Mouse (Mus musculus): ENCODE measurements around the gene Tmem38b. TPM values are rescaled to one million over a fixed set of nuclear protein-coding genes. Genes with fewer than 3 reads are reported as not detected.

The Tmem38b gene
- polyA plus RNA-seq, 1 experiment from 2014 or later: 12.8 TPM

- Histone ChIP-seq H3K27me3 (no peaks in the 10 kb centered on the region), H3K9me3 (no peaks in the 10 kb centered on the region), H3K9ac (replicated peaks) (no peak overlapping the region), H3K4me3 (no peak overlapping the region), H3K36me3 (peaks cover 14% of the 10 kb centered on the region; the same call in 1 of the 2 replicates), H3K4me2 (replicated peaks) (no peak overlapping the region), H3K27ac (replicated peaks) (no peak overlapping the region), H3K4me1 (no peaks in the 10 kb centered on the region)
- WGBS: 49% methylated on average over 18 of the region's 18 CpGs
- no peak for ATAC-seq (ENCODE audit: low FRiP score, low read depth)
Measured at GRCm38 (mm10) chr4:53859944-53860343, 34.1 kb downstream of the Tmem38b start.

GRCm38 (mm10) chr4:53862101-53862500 lies 36.3 kb downstream of the Tmem38b start:
- Histone ChIP-seq H3K4me1 (no peaks in the 10 kb centered on the region), H3K4me3 (no peak overlapping the region), H3K9ac (replicated peaks) (no peak overlapping the region), H3K9me3 (no peaks in the 10 kb centered on the region), H3K27me3 (no peaks in the 10 kb centered on the region), H3K4me2 (replicated peaks) (no peak overlapping the region), H3K36me3 (peaks cover 14% of the 10 kb centered on the region; the same call in 1 of the 2 replicates), H3K27ac (replicated peaks) (no peak overlapping the region)
- ATAC-seq (ENCODE audit: low FRiP score, low read depth): no peak
- WGBS: 73% methylated on average over 6 of the region's 6 CpGs

- no peak overlapping the region for H3K4me2 ChIP-seq (replicated peaks)
- WGBS: 92% methylated on average over 19 of the region's 19 CpGs
- no peak overlapping the region for H3K27ac ChIP-seq (replicated peaks)
- ATAC-seq (ENCODE audit: low FRiP score, low read depth): no peak
- no peak overlapping the region for H3K9ac ChIP-seq (replicated peaks)
- H3K4me1 ChIP-seq: no peaks in the 10 kb centered on the region
- H3K27me3 ChIP-seq: no peaks in the 10 kb centered on the region
- H3K4me3 ChIP-seq: no peak overlapping the region
- no peaks in the 10 kb centered on the region for H3K9me3 ChIP-seq
- peaks cover 14% of the 10 kb centered on the region; the same call in 1 of the 2 replicates for H3K36me3 ChIP-seq
Measured at GRCm38 (mm10) chr4:53864098-53864820, 38.4 kb downstream of the Tmem38b start.

- Histone ChIP-seq H3K4me2 (replicated peaks) (no peak overlapping the region), H3K9me3 (peaks cover 7% of the 10 kb centered on the region), H3K4me1 (no peaks in the 10 kb centered on the region), H3K36me3 (peaks cover 11% of the 10 kb centered on the region; the same call in 1 of the 2 replicates), H3K27me3 (no peaks in the 10 kb centered on the region), H3K9ac (replicated peaks) (no peak overlapping the region), H3K4me3 (no peak overlapping the region), H3K27ac (replicated peaks) (no peak overlapping the region)
- ATAC-seq (ENCODE audit: low FRiP score, low read depth): no peak
Measured at GRCm38 (mm10) chr4:53866459-53866858, 40.6 kb downstream of the Tmem38b start.

GRCm38 (mm10) chr4:53878542-53879417 lies 52.9 kb downstream of the Tmem38b start:
- Histone ChIP-seq H3K27me3 (peaks cover 7% of the 10 kb centered on the region; the same call in 1 of the 2 replicates), H3K4me2 (replicated peaks) (peak overlapping the region; percentile 38), H3K36me3 (no peaks in the 10 kb centered on the region), H3K9me3 (no peaks in the 10 kb centered on the region), H3K4me1 (peaks cover 6% of the 10 kb centered on the region), H3K27ac (replicated peaks) (peak overlapping the region; percentile 60; the same call in 1 of the 2 replicates), H3K9ac (replicated peaks) (no peak overlapping the region), H3K4me3 (no peak overlapping the region)
- peak; percentile 30; the same call in 1 of the 2 replicates for ATAC-seq (ENCODE audit: low FRiP score, low read depth)
- 45% methylated on average over 24 of the region's 24 CpGs for WGBS

GRCm38 (mm10) chr4:53882921-53883682 lies 57.3 kb downstream of the Tmem38b start:
- Histone ChIP-seq H3K36me3 (no peaks in the 10 kb centered on the region), H3K9ac (replicated peaks) (no peak overlapping the region), H3K4me1 (peaks cover 6% of the 10 kb centered on the region), H3K4me2 (replicated peaks) (no peak overlapping the region), H3K9me3 (no peaks in the 10 kb centered on the region), H3K4me3 (no peak overlapping the region), H3K27me3 (peaks cover 7% of the 10 kb centered on the region; the same call in 1 of the 2 replicates), H3K27ac (replicated peaks) (no peak overlapping the region)
- no peak for ATAC-seq (ENCODE audit: low FRiP score, low read depth)
- 82% methylated on average over 17 of the region's 17 CpGs for WGBS

- WGBS: 63% methylated on average over 14 of the region's 14 CpGs
- peak; percentile 52; the same call in 1 of the 2 replicates for ATAC-seq (ENCODE audit: low FRiP score, low read depth)
- H3K27me3 ChIP-seq: peaks cover 7% of the 10 kb centered on the region; the same call in 1 of the 2 replicates
- no peaks in the 10 kb centered on the region for H3K4me1 ChIP-seq
- no peak overlapping the region for H3K4me3 ChIP-seq
- no peak overlapping the region for H3K27ac ChIP-seq (replicated peaks)
- H3K9me3 ChIP-seq: no peaks in the 10 kb centered on the region
- no peak overlapping the region for H3K4me2 ChIP-seq (replicated peaks)
- H3K9ac ChIP-seq (replicated peaks): no peak overlapping the region
- no peaks in the 10 kb centered on the region for H3K36me3 ChIP-seq
Measured at GRCm38 (mm10) chr4:53884351-53885245, 58.8 kb downstream of the Tmem38b start.

- Histone ChIP-seq H3K9me3 (no peaks in the 10 kb centered on the region), H3K27ac (replicated peaks) (no peak overlapping the region), H3K4me2 (replicated peaks) (no peak overlapping the region), H3K9ac (replicated peaks) (no peak overlapping the region), H3K4me1 (no peaks in the 10 kb centered on the region), H3K4me3 (no peak overlapping the region), H3K27me3 (peaks cover 7% of the 10 kb centered on the region; the same call in 1 of the 2 replicates), H3K36me3 (no peaks in the 10 kb centered on the region)
- no peak for ATAC-seq (ENCODE audit: low FRiP score, low read depth)
- 55% methylated on average over 22 of the region's 22 CpGs for WGBS
Measured at GRCm38 (mm10) chr4:53886342-53887088, 60.7 kb downstream of the Tmem38b start.

GRCm38 (mm10) chr4:53895335-53895734 lies 69.5 kb downstream of the Tmem38b start:
- H3K9me3 ChIP-seq: no peaks in the 10 kb centered on the region
- no peak overlapping the region for H3K4me3 ChIP-seq
- no peak for ATAC-seq (ENCODE audit: low FRiP score, low read depth)
- no peaks in the 10 kb centered on the region for H3K36me3 ChIP-seq
- H3K27ac ChIP-seq (replicated peaks): no peak overlapping the region
- no peak overlapping the region for H3K4me2 ChIP-seq (replicated peaks)
- WGBS: 90% methylated on average over 1 of the region's 1 CpGs
- H3K27me3 ChIP-seq: no peaks in the 10 kb centered on the region
- H3K4me1 ChIP-seq: no peaks in the 10 kb centered on the region
- no peak overlapping the region for H3K9ac ChIP-seq (replicated peaks)

GRCm38 (mm10) chr4:53896150-53896833 lies 70.4 kb downstream of the Tmem38b start:
- H3K9ac ChIP-seq (replicated peaks): no peak overlapping the region
- no peaks in the 10 kb centered on the region for H3K27me3 ChIP-seq
- H3K4me3 ChIP-seq: no peak overlapping the region
- 83% methylated on average over 7 of the region's 7 CpGs for WGBS
- no peak overlapping the region for H3K27ac ChIP-seq (replicated peaks)
- H3K4me1 ChIP-seq: no peaks in the 10 kb centered on the region
- ATAC-seq (ENCODE audit: low FRiP score, low read depth): no peak
- no peaks in the 10 kb centered on the region for H3K9me3 ChIP-seq
- H3K36me3 ChIP-seq: no peaks in the 10 kb centered on the region
- no peak overlapping the region for H3K4me2 ChIP-seq (replicated peaks)

All from midbrain, embryonic 12.5 days (tissue).